Mouse (Mus musculus): ENCODE results near the gene Anxa10.

The Anxa10 gene

GRCm38 (mm10) chr8:62123098-62123497 lies at the start of gene Anxa10:
TSS of gene Anxa10 (minus strand) at chr8:62123150.
- DNase-seq (ENCODE audit: low read depth, low spot score): no peak

DNA sequence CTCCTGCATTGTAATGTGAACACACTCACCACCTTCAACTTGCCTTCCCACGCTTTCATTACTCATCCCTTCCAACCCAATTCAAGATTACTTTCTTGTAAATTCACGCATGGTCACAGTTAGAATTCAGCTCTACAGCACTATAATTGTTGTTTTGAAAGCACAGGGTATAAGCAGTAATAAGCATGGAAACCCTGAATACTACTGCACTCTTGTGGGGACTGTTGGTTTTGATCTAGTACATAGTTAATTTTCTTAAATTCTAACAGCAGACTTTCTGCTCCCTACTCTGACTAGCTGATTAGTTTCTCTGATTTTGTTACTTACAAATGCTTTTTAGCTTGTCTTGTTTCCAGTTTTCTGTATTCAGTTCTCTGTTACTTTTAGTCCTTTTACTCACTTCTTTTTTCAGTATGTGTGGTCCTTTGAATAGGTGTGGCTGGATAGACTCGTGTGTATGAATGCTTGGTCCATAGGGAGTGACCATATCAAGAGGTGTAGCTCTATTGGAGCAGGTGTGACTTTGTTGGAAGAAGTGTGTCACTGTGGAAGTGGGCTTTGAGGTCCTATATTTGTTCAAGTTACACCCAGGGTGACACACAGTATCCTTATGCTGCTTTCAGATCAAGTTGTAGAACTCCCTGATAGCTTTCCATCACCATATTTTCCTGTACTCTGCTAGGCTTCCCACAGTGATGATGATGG lies 9.9 kb upstream of the Anxa10 start:
- peak; percentile 50 for DNase-seq (ENCODE audit: low read depth, low spot score)

GRCm38 (mm10) chr8:62097213-62097612 lies 25.7 kb downstream of the Anxa10 start:
- no peak for DNase-seq (ENCODE audit: low read depth, low spot score)

DNA sequence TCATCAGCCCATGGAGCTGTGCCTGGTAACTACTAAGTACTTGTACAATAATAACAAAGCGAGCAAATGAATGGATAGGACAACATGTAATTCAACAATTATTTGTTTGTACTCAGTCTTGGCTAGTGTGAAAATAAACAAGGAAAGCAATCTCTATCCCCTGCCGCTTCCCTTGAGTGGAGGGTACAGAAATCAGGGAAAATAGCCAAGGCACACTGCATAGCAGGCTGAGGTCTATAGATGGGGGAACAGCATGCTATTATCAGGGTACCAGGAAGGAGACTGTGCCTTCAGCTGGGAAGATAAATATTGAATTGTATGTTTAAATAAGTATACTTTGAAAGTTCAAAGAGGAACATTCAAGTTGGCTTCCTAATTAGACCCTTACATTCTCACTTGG lies 41.1 kb downstream of the Anxa10 start:
- DNase-seq (ENCODE audit: low read depth, low spot score): no peak

DNA sequence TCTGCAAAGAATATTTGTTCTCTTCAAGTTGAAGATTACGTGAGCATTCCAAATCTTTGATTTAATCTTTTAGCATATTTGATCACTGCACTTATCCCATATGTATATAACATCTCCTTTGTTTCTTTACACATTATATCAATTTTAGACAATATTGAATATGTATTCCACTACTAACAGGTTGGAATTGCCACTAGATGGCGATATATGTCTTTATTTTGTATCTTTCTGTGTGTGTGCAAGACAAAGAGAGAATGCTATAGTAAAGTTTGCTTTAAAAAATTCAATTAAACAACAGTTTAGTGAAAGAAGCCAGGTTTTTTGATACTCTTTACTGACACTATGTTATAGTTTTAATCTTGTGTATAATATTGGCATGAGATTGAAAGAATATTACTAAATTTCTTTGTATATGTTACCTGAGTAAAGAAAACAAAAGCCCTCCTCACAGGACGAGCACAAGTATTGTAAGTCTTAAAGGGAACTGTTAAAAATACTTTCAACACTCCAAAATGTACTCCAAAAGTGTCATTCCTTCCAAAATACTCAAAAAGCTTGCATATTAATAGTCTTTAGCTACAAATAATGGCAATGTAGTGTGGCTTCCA lies 42.7 kb downstream of the Anxa10 start:
- peak; percentile 72 for DNase-seq (ENCODE audit: low read depth, low spot score)

DNA sequence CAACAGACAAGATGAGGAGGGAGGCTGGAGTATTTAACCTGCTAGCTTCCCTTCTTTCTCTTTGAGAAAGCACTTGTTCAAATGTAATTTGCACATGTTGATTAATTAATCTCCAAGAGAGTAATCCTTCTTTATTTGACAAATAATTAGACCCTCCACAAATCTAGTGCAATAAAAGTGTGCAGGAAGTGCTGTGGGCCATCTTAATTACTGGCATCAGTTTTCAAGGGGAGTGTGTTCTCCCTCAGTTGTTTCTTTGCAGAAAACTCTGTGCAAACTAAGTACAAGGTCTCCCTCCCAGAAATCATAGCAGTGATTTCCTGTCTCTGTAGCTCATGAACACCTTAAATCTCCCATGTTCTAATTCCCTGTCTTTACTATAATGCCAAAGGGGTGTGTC lies 54.6 kb downstream of the Anxa10 start:
- DNase-seq (ENCODE audit: low read depth, low spot score): no peak

GRCm38 (mm10) chr8:62060357-62060756 lies 62.6 kb downstream of the Anxa10 start:
- peak; percentile 25 for DNase-seq (ENCODE audit: low read depth, low spot score)

DNA sequence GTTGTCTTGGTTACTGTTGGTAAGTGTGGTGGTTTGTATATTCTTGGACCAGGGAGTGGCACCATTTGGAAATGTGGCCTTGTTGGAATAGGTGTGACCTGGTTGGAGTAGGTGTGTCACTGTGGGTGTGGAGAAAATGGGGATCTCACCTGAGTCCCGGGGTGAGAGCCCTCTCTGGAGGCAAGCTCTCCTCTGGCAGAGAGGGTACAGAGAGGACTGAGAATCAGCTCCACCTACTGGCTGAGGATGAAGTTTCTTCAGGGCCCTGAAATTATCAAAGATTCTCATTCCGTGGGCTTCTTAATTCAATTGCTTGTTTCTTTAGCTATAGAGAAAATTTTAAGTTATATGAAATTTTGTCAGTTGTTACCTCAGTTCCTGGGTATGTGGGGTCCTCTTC lies 76.1 kb downstream of the Anxa10 start:
- DNase-seq (ENCODE audit: low read depth, low spot score): peak; percentile 16

DNA sequence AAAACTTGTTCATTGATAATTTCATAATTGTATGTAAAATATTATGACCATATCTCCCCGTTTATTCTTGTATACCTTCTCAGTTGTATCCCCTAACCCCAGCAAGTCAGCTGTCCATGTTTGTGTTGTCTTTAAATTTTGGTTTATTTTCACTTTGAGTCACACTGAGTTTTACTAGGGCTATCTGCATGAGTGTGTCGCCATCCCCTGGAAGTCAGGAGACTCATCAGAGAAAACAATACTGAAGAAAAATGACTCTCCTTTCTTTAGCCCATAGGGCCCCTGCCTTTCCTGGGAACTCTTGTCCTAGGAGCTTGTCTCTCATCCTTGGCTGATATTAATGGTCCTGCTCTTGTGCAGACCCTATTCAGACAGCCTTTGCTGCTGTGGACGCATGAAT lies 88.6 kb downstream of the Anxa10 start:
- no peak for DNase-seq (ENCODE audit: low read depth, low spot score)

GRCm38 (mm10) chr8:62014582-62014981 lies 108.4 kb downstream of the Anxa10 start:
- DNase-seq (ENCODE audit: low read depth, low spot score): no peak

DNA sequence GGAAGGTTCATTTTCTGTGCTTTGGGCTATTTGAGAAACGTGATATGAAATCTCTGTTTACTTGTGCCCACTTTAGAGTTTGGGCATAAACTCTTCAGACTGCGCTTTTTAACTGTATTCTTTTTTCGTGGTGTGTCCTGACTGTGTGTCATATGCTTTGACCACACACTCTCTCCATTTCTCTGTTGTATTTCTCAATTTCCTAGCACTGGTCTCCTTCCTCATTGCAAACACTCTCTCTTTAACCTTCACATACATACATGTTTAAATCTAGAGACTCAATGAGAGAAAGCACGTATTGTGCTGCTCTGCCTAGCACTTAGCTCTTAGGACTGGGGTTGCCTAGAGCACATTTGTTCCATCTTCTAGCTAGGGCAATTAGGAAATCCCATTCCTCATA lies 108.8 kb downstream of the Anxa10 start:
- no peak for DNase-seq (ENCODE audit: low read depth, low spot score)
